Mouse (Mus musculus) ES-E14 (cell line): ENCODE data around the gene Syt12.

Experiments
- CHD2 ChIP-seq: IDR thresholded peaks from 2 replicates; pipeline ENCODE4 v1.6.1; 2014; ENCODE audit warnings: mild to moderate bottlenecking, low read depth, low read length, inconsistent platforms
- ZNF384 ChIP-seq: IDR thresholded peaks from 2 replicates; pipeline ENCODE4 v1.6.1; 2012; ENCODE audit warnings: low read depth, low read length, inconsistent platforms

DNA sequence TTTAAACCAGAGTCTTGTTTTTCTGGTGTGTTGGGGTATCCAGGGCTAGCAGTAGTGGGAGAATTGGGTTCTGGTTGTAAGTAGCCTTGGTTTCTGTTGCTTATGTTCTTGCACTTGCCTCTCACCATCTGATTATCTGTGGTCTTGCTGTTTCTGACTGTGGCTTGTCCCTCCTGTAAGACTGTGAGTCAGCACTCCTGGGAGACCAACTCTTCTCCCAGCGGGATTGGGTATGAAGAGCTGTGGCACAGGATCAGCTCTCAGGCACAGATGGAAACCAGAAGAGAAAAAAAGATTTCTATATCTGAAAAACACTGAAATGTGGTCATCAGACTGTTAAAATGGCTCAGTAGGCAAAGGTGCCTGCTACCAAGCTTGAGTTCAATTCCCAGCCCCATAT is 62.6 kb downstream of the Syt12 start:
- TF ChIP-seq ZNF384 (no peak), CHD2 (no peak)
